Mouse (Mus musculus): ENCODE data around the gene Cse1l. TPM values are rescaled to one million over a fixed set of nuclear protein-coding genes. Genes with fewer than 3 reads are reported as not detected.
A peak's percentile ranks its signal among the peaks of the same experiment; 100 is the strongest.

The Cse1l gene
- 10 to 100 TPM; 51.3 to 53.9 TPM for total RNA-seq (2021)
- long read RNA-seq, transcript Cse1l-201 (25 exons, 3,641 nt) = major isoform, 40 of 48 reads
- long read RNA-seq, partial matches to known transcripts = 4 of 48 reads
- long read RNA-seq, other reads (novel, unspliced or antisense) = 4 of 48 reads

DNA sequence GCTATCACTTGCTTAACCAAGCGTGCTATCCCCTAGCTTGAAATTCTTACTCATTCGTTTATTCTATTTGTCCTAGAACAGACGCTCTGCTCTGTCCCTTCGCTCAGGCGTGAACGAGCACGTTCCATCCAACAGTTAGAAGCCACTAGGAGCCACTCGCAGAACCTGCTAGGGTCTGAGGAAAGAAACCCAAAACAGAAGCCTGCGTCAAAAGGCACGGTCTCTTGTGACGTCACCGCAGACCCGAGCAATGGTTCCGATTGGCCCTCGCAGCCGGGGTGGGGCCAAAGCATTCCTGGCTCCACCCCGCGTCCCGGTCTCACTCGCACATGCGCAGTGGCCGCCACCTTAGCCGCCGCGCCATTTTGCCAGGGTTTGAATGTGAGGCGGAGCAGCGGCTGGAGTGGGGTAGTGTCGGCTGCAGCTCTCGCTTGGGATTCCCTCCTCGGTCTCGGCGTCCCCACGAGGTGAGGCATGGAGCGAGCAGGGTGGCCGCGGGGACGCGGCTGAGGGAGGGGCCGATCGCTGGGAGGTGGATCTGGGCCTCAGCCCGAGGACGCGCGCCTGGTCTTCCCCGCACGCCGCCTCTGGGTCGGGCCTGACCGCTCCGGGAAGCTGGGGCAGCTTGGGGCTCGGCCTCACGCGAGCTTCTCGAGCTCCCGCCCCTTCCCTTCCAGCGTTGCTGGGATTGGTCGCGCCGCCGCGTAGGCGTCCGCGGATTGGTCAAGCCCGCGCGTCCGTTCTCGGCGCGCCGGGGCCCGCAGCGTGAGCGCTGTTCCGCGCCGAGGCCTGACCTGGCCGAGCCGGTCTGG is at the start of gene Cse1l:
TSS of gene Cse1l (plus strand) at position 330 of the 812 bp plus-strand sequence.
- peak; percentile 96 to 99 for DNase-seq (ENCODE audit: low spot score in 2 of 2)

- DNase-seq (ENCODE audit: low spot score in 2 of 2) = no peak
Measured at GRCm38 (mm10) chr2:166856366-166856765, 49.5 kb upstream of the Cse1l start.

DNA sequence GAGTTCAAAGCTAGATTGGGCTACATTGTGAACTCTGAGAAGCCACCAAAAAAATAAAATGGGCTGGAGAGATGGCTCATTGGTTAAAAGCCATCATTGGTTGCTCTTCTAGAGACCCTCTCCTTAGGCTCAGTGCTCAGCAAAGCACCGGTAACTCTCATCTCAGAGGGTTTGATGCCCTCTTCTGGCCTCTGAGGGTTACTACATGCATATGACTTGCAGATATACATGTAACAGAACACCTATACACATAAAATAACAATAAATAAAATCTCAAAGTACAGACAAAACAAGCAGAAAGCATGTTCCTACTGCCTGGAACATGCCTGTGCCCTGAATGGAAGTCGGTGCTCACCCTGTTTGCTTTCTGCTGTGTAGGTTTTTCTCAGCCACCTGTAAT is 48.7 kb upstream of the Cse1l start:
- DNase-seq (ENCODE audit: low spot score in 2 of 2) = no peak

DNA sequence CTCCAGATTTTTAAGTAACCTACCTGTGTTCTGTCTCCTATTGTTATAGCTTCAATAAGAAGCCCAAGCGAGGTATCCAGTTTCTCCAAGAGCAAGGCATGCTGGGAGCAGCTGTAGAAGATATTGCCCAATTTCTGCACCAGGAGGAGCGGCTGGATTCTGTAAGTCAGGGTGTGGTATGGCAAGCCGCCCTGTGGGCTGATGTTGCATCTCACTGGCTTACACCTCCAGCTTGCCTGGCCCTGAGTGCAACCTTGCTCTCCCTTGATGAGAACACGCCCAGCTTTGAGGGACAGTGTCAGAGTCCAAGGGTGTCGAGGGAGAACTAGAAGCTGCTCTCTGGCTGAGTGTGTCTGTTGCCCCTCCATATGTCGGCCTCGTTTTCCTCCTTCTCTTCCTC is 46.6 kb upstream of the Cse1l start:
- no peak for DNase-seq (ENCODE audit: low spot score in 2 of 2)

DNA sequence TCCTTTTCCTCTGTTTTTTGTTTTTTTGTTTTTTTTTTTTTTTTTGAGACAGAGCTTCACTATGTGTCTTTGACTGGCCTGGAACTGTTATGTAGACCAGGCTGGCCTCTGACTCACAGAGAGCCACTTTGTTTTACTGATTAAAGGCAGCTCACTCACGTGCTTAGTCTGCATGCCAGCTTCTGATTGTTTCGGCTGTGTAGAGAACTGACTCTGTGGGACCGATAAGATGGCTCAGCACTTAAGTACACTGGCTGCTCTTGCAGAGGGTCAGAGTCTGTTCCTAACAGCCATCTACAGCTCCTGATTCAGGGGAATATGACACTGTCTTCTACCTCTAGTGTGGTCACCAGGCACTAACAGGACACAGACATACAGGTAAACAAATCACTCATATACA is 43.3 kb upstream of the Cse1l start:
- DNase-seq (ENCODE audit: low spot score in 2 of 2) = no peak

DNA sequence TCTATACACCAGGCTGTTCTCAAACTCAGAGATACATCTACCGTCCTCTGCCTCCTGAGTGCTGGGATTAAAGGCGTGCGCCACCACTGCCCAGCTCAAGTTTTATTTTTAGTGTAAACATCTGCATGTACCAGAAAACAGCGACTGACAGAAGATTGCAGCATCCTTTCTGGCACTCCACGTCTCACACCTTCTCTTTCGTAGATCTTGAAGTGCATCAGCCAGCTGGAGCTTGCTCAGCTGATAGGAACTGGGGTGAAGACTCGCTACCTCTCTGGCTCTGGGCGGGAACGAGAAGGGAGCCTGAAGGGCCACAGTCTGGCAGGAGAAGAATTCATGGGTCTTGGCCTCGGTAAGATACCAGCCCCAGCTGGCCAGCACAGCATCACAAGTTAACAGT is 40.4 kb upstream of the Cse1l start:
- no peak for DNase-seq (ENCODE audit: low spot score in 2 of 2)

DNA sequence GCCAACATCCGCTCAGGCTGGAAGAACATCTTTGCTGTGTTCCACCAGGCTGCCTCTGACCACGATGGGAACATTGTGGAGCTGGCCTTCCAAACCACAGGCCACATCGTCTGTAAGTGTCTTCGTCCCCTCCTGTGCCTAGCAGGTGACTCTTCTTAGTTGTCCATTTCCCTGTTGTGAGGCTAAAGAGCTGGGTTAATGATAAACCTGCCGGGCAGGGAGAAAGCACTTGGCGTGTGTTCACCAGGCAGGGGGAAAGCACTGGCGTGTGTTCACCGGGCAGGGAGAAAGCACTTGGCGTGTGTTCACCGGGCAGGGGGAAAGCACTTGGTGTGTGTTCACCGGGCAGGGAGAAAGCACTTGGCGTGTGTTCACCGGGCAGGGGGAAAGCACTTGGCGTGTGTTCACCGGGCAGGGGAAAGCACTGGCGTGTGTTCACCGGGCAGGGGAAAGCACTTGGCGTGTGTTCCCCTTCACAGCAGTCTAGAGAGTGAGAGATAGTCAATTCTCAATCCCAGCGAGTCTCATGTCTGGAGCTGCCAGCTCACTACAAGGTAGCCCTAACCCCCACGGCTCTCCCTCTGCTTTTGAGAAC is 35.5 kb upstream of the Cse1l start:
- no peak for DNase-seq (ENCODE audit: low spot score in 2 of 2)

DNA sequence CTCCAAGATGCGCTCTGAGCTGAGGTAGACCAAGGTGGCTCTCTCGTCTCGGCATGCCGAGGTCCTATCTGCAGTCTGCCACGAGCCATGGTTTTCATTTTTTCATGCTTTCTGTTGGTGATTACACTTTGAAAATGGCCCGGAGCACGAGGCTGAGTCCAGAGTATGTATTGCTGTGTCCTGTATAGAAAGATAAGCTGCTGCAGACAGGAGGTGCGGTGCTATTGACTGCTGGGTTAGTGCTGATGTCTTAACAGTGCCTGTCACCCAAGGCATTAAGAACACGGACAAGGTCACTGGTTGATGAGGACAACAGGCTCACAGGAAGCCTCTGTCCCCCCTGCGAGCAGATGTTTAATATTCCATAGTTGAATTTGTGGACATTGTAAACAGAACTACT is 34.9 kb upstream of the Cse1l start:
- DNase-seq (ENCODE audit: low spot score in 2 of 2) = no peak

DNA sequence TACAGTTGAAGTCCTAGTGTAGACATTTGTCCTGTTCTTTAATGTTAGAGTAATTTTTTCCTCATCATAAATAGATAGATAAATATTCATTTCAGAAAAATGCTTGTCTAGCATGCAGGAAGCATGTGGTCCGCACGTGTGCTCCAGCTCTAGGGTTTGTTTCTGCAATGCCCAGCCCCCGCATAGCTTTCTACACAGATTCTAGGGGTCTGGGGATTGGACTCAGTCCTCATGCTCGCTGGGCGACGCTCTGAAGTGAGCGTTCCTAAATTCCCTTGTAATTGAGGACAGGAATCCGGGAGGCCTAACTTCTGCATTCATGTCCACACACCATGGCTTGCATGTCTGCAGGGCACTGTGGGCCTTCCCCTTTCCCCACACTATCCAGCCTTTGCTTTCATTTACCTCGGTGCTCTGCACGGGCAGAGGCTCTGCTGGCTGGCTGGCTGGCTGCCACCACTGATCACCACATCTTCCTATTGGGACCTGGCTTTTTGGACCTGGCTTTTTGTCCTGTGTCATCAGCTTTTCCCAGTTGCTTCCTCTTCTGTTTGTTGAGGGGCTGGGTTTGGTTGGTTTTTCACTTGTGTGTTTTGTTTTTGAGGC is 31.1 kb upstream of the Cse1l start:
- DNase-seq (ENCODE audit: low spot score in 2 of 2) = no peak

DNA sequence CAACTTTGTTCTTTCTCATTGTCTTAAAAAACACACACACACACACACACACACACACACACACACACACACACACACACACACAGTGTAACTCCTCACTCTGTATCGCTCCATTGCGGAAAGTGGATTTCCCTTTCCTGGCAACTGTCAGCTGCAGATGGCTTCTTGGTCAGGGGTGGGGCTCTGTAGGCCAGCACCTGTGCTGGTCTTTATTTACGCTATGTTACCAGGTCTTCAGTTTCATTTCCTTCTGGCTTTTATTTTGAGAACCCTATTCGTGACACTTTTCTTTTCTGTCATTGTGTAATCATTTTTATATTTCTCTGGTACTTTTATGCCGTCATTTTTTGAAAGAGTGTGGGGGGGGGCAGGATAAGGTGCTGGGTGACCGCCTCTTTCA is 30.3 kb upstream of the Cse1l start:
- DNase-seq (ENCODE audit: low spot score in 2 of 2) = no peak

- DNase-seq (ENCODE audit: low spot score in 2 of 2) = no peak
Measured at GRCm38 (mm10) chr2:166876331-166876730, 29.5 kb upstream of the Cse1l start.

DNA sequence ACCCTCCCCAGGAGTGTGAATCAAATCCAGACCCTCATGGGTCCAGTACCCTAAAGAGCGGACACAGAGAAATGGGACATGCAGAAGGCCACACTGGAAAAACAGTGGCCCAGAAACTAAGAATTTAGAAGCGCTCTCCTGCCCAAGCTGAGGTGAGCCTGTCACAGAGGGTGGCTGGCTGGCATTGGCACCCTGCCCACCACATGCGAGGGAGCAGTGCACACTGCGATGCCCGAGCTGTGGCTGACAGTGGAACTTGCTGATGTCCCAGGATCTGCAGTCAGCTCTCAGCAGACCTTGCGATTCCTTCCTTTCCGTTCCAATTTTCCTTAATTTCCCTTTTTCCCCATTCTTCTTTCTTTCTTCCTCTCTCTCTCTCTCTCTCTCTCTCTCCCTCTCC is 20.8 kb upstream of the Cse1l start:
- DNase-seq (ENCODE audit: low spot score in 2 of 2) = peak in 1 of 2 experiments; percentile 45

DNA sequence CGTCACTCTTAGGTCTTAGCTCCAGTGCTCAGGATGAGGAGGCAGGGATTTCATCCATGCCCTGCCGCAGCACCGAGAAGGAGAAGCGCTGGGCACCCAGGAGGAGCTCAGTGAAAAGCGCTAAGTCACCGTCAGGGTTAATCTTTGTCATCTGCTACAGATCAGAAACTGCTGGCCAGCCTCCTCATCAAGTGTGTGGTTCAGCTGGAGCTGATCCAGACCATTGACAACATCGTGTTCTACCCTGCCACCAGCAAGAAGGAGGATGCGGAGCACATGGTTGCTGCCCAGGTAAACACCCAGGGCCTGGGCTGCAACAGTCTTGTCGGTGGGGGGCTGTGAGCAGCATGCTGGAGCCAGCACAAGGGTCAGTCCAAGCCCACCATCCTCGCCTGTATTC is 20.2 kb upstream of the Cse1l start:
- no peak for DNase-seq (ENCODE audit: low spot score in 2 of 2)

GRCm38 (mm10) chr2:166886231-166886630 is 19.6 kb upstream of the Cse1l start:
- DNase-seq (ENCODE audit: low spot score in 2 of 2) = no peak

DNA sequence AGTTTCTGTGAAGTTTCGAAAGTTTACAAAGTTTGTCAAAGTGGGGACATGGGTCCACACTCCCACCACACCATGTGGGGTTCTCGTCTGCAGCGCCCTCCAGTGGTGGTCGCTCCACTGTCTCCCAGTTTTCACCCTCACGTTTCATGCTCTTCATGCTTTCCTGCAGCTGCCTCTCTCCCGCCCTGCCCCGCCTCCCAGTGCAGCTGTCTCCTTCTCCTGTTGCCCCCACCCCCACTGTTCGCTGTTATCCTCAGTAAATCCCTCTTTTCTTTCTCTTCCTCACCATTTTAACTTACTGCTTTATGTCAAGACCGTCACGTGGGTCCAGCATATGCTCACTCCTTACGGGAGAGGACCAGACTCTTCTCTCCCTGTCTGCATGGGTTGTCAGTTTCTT is 18.0 kb upstream of the Cse1l start:
- DNase-seq (ENCODE audit: low spot score in 2 of 2) = no peak

DNA sequence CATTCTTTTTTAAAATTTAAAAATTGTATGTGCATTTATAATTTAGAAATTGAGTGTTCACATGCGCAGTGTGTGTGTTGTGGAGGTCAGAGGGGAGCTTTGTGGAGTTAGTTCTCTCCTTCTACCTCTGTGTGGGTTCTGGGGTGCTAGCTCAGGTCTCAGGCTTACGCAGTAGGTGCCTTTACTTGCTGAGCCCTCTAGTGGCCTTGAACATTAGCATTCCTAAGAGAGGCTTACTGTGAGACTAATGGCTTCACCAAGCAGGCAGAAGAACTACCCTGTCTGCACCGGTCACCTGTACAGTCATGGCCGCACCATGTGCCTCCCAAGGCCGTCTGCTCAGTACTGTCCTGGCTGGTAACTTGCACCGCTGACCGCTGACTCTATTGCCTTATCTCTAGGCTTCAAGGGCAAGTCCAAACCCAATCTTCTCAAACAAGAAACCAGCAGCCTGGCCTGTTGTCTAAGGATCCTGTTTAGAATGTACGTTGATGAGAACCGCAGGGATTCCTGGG is 14.4 kb upstream of the Cse1l start:
- DNase-seq (ENCODE audit: low spot score in 2 of 2) = no peak

GRCm38 (mm10) chr2:166892158-166892680 is 13.6 kb upstream of the Cse1l start:
- DNase-seq (ENCODE audit: low spot score in 2 of 2) = no peak

DNA sequence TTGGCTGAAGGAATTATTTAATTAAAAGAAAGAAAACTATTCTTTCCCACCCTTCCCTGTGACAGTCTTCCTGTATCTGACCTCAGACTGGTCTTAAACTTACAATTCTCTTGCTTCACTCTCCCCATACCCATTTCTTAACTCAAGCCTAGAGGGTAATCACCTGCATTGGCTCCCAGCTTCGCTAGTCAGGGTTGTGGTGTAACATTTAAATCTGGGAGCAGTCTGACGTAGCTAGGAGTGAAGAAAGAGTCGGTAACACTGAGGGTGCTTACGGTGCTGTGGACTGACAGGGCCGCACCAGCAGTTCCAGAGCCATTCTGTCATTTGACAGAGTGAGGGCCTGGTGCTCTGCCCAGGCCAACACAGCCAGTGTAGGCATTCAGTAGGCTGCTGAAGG is 12.8 kb upstream of the Cse1l start:
- no peak for DNase-seq (ENCODE audit: low spot score in 2 of 2)

DNA sequence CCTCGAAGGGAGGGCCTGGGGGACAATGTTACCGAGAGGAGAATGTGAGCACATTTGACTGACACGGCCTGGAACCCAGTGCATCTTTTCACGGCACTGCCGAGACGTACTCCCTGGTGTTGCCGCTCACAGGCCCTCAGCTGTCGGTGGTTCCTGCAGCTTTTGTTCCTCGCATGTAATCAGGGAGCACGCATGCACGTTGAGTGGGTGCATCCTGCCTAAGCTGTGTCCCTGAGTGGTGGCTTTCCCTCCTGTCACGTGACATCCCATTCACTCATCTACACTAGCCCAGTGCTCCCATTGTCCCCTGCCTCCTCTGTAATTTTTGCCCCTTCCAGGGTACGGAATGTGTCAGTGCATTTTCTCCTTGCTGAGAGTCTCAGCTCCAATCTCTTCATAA is 9.5 kb upstream of the Cse1l start:
- DNase-seq (ENCODE audit: low spot score in 2 of 2) = peak in 1 of 2 experiments; percentile 45

GRCm38 (mm10) chr2:166896974-166897373 is 8.9 kb upstream of the Cse1l start:
- DNase-seq (ENCODE audit: low spot score in 2 of 2) = peak; percentile 13 to 51

- DNase-seq (ENCODE audit: low spot score in 2 of 2) = no peak
Measured at GRCm38 (mm10) chr2:166899161-166899560, 6.7 kb upstream of the Cse1l start.

GRCm38 (mm10) chr2:166899746-166900145 is 6.1 kb upstream of the Cse1l start:
- DNase-seq (ENCODE audit: low spot score in 2 of 2) = no peak
